Mouse (Mus musculus) adrenal gland, adult 18-20 months (tissue): Measurements from ENCODE around the gene Ahnak. TPM values are rescaled to one million over a fixed set of nuclear protein-coding genes. Genes with fewer than 3 reads are reported as not detected.
"Not testable (repeated sequence)": the region's sequence is repeated elsewhere in the genome, so short reads cannot be mapped to it uniquely, and the experiment has no call there.

Experiments used
- DNase-seq, 2 experiments: peaks; one replicate each; pipeline ENCODE4 v3.0.0; 2021 to 2022; ENCODE audit warnings: low spot score in 2 of 2
- total RNA-seq, 2 experiments: library from RNA; stranded (reverse); gene quantifications; 1 replicate in 1 of 2; 2 replicates in 1 of 2; pipeline ENCODE4 v1.2.3; 2021

The Ahnak gene
- total RNA-seq, 2 experiments from 2014 or later = 88.9 to 162 TPM

DNA sequence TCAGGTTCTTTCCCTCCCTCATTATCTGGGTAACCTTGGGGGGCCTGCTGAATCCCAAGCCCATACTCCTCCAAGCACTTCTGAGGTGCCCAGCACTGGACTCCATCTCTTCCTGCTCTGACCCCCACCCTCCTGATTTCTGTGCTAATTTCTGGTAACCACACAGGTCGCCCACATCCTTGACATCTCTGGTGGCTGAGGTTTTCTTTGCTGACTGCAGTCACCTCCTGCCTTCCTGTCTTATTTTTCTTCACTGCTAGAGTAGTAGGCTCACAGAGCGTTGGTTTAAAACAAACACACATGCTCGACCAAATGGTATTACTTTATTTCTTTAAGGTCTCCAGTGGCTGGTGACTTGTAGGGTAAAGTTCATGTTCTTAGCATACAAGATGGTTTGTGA is 49.1 kb downstream of the Ahnak start:
- no peak for DNase-seq

DNA sequence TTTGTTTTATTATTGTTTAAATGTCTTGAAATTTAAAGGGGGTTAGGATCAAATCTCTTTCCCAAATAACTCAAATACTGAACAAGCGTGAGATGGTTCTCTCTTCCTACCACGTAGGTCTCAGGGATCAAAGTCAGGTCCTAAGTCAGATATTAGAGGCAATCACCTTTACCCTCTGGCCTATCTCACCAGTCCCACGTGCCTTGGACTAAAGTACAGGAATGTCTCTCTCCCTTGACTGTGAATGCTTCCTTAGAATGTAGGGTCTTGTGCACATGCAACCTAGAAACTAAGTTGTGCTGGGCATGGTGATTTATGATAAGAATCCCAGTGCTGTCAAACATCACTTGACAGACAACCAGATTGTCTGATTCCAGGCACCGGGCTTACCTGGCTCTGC is 50.2 kb downstream of the Ahnak start:
- DNase-seq = no peak

DNA sequence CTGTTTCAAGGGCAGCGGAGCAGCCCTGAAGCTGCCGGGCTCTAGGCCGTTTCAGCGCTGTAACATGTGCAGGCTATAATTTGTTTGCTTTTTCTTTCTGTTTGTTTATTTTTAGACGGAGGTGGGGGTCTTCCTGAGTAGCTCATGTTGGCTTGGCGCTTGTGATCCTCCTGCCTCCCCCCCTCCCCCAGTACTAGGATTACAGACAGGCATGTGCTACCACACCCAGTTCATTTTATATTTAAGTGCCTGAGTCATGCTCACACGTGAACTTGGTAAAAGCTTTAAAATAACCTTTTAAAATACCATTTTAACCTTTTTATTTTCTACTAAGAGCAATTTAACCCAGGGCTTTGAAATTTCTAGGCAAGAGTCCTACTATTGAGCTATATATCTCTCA is 50.8 kb downstream of the Ahnak start:
- no peak for DNase-seq

DNA sequence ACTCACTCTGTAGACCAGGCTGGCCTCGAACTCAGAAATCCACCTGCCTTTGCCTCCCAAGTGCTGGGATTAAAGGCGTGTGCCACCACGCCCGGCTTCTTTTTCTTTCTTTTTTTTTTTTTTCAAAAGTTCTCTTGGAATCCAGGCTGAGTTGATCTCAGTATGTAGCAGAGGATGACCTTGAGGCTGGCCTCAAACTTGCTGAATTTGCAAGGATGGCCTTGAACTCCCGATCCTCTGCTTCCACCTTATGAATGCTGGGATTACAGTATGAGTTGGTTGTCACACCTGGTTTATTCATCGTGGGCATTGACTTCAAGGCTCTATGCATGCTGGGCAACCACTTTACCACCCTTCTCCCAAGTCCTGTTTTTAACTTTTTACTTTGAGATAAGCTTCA is 51.6 kb downstream of the Ahnak start:
- DNase-seq = no peak

DNA sequence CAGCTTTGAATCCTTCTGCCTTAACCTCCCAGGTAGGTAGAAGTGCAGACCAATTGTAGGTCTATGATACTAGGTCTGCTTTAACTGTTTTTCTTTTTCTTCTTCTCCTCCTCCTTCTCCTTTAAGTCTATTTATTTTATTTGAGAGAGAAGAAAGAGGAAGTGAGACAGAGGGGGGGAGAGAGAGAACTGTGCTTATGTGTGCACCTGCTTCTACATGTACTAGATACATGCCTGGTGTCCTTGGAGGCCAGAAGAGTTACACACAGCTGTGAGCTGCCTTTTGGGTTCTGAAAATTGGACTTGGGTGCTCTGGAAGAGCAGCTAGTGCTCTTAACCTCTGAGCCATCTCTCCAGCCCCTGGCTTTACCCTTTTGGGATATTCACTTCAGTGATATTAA is 52.0 kb downstream of the Ahnak start:
- DNase-seq = no peak

DNA sequence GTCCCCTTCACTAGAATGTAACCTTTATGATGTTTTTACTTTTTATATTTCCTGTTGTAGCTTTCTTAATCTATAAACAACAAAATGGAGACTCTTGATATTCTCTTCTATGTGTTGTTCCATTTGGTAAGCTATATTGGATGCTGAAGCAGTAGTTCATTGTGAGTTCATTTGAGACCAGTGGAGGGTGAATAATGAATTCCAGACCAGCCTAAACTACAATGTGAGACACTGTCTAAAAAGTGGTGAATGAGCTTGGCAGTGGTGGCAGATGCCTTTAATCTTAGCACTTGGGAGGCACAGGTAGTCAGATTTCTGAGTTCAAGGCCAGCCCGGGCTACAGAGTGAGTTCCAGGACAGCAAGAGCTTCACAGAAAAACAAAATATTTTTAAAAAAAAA is 54.0 kb downstream of the Ahnak start:
- DNase-seq = no peak

DNA sequence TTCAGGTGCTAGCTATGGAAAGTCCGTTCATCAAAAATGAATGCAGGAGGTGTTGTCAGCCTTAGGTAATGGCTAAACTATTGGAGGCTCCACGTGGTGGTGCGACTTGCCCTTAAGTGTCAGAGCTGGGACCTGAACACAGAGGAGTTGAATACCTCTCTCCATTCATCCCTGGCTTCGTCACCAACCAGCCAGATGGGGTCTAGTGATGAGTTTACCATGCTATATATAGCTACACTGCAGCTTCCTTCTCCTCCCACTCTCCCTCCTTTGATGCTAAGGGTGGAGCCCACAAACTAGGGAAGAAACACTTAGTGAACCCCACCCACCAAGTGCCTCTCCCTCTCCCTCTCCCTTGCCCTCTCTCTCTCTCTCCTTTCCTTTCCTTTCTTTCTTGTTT is 55.2 kb downstream of the Ahnak start:
- no peak for DNase-seq

DNA sequence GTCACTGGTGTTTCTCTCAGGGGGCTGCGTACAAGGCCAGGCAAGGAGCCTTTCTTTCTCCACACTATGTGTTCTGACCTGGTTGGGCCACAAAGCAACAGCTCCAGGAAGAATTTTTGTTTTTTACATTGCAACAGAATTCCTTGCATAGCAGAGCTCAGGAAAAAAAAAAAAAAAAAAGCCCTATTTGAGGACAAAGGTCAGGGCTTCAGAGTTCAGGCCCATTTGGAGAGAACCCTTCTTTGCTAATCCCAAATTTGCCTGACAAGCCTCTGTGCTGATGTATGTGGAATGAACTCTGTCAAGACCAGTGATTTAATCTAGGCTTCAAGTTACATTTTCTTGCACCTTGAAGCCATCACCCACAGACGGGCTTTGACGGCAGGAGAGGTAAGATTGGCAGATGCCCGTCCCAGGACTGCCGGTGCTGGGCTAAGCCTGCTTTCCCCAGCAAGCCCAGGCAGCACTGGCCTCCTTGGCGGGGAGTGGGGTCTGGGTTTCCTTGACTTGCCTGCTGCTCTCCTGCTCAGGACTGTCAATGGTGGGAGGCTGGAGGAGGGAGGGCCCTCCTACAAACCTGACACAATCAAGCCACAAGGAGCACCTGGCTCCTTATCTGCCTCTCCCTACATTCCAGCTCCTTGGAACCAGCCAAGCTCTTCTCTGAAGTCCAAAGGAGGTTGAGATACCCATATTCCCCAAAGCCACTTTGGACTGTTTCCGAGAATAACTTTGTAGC is 58.3 kb downstream of the Ahnak start:
- no peak for DNase-seq

DNA sequence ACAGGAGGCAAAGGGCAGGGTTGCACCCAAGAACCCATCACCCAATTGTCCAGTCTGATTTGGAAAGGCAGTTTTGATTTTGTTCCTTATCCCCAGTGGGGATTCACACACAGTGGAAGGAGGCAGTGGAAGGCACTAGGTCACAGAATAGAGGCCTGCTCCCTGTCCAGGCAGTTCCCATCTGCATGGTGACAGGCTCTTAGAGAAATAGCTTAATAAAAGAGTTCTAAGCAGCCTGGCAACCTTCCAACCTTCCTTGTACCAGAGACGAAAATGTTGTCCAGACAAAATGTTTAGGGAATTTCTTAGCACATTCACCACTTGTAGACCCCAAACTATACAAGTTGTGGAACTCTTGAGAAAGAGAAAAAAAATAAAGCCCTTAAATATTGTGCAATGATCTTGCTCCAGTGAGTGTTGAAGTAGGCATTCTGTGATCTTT is 58.9 kb downstream of the Ahnak start:
- DNase-seq = no peak

DNA sequence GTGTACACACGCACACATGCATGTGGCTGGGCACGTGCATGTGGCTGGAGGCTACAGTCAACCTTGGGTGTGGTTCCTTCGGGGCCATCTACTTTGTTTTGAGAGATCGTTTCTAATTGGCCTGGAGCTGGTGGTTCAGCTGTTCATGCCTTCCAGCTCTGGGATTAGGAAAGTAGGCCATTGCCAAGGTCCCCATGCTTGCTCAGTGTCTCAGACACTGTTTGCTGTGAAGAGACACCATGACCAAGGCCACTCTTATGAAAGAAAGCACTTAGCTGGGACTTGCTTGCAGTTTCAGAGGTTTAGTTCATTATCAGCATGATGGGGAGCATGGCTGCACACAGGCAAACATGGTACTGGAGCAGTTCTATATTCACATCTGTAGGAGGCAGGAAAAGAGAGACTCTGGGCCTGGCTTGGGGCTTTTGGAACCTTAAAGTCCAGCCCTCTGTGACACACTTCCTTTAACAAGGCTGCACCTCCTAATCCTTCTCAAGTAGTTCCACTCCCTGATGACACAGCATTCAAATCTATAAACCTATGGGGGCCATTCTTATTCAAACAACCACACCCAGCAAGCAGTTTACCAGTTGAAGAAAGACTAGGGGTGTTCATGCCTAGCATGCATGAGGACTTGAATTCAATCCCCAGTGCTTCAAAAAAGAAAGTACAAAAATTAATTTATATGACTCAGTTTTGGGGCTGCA is 60.0 kb downstream of the Ahnak start:
- no peak for DNase-seq

DNA sequence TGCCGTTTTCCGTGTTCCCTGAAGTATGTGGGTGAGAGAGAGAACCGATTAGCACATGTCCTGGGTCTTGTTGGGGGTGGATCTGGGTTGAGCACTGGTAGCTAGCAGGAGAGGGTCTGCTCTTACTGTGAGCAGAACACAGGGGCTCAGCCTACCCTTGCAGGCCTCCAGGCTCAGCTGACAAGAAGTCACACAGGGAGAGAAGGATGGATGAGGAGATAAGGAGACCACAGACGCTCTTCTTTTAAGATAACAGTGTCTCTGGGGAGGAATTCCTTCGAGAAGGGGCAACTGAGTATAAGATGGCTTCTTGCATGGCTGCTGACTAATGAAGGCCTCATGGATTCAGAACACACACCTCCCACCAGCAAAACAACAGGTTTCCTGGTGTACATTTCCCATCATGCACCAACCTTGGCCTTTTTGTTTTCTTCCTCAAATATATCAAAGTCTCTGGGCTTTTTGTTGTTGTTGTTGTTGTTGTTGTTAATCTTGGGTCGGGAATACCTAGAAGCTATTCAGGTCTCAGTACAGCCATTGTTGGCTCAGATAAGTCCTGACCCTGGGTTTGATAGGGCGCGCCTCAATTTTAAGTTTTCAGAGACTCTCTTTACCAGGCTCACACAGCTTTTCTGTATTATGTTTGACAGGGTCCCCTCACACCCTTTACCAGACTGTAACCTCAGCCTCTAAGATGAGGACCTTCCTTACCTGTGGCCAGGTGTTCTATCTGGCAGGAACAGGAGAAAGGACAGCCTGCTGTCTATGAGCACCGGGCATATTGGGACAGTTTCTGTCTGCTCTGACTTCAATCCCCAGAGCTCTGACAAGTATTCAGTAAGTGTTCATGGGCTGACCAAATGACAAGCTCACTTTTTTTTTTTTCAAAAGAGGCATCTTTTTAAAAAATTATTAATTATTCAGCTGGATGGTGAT is 61.5 kb downstream of the Ahnak start:
- DNase-seq = no peak

DNA sequence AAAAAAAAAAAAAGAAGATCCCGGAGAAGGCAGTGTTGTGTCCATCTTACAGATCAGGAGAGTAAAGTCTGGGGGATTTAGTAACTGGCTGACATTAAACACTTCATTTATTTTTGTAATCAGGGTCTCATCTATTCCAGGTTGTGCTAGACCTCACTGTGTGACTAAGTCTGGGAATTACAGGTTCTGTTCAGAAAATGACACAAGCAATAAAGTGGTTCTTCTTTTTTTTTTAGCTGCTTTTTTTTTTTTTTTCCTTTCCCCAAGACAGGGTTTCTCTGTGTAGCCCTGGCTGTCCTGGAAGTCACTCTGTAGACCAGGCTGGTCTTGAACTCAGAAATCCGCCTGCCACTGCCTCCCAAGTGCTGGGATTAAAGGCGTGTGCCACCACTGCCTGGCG is 62.9 kb downstream of the Ahnak start:
- DNase-seq = not testable (repeated sequence)

DNA sequence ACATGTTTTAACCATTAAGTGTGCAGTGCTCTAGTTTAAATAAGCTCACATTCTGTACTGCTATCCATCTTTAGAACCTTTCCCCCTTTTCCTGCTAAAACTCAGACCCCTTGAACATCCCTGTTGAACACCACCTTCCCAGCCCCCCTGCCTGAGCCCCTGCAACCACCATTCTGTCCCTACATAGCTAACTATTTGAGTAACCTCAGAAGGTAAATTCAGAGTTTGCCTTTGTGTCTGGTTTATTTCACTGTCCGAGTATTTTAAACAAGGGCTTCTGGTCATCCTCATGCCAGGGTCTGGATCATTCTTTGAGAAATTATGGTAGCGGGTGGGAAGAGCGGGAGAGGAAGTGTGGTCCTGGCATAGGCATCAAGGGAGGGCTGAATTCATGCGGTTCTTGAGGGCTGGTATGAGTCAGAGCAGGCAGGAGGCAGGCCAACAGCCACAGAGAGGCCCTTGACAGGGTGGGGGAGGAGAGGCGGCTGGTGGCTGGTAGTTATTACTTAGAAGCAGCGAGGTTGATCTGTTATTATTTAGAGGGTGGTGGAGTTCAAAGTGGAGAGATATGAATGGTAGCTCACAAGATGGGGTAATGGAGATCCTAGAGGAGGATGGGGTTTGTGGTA is 63.8 kb downstream of the Ahnak start:
- peak; percentile 44 to 50 for DNase-seq

DNA sequence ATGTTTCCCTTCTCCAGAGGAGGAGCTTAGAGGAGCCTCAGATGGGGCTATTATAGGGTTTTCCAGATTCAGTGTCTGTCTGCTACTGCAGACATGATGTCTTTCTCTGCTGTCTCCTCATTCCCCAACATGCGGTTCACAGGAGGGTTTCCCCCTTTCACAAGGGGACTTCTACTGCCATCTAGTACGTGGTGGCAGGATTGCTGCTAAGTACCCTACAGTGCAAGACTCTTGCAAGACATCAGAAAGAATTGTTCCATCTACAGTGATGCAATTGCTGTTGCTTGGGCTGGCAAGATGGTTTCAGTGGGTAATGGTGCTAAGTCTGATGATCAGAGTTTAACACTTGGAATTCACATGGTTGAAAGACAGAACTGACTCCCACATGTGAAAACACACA is 66.1 kb downstream of the Ahnak start:
- no peak for DNase-seq

DNA sequence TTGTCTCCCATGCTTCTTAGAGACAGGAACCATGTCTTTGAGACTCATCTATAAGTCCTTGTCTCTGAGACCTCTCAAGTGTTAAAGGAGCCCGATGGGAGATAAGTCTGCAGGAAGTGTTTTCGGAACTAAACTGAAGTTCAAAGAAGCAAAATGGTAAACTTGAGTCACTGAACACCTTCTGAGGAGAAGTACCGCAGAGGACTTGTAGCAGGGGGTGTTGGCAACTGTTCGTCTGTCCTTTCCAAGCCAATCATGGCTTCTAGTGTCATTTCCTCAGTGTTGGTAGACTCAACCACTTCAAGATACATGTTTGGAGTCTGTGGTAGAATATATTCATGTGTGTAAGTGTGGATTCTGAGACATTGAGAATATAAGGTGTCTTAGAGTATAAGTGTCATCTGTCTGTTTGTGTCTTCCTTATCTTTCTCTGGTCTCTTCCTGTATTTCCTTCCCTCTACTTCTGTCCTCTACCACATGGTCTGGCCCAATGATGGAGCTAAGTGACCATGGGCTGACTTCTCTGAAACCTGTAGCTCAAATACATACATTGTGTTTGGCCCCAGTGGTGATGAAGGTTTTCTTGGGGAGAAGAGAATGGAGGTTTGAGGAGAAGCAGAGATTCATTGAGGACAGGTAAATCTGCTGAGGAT is 66.7 kb downstream of the Ahnak start:
- no peak for DNase-seq

DNA sequence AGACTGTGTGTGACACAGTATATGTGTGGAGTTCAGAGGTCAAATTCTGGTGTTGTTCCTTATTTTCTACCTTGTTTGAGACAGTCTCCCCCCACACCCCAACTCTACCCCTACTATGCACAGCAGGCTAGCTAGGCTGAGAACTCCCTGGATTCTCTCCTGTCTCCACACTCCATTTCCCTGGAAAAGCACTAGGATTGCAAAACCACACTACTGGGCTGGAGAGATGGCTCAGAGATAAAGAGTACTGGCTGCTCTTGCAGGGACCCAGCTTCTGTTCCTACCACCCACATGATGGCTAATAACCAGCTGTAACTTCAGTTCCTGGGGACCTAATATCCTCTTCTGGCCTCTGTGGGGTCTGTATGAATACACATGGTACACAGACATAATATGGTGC is 68.6 kb downstream of the Ahnak start:
- no peak for DNase-seq

DNA sequence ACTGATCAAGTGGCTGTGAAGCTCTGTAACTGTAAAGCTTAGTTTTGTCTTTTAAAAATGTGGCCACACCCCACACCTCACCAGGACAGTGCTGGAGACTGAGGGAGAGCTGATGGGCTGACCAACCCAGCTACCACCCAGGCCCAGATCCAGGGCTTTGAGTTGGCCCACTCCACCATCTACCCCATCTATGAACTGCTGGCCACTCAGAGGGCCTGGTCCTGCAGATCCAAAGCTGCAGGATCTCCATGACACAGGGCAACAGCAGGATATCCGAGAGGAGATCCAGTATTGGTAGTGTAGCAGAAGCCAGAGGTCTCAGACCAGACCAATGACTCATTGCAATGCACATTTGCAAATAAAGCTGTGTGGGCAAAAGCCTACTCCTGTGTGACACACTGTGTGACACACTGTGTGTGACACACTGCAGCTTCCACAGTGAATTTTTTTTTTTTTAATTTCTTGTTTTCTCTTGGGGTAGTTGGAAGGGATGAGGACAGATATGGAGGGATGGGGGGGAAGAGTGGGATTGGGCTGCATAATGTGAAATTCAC is 69.3 kb downstream of the Ahnak start:
- DNase-seq = no peak

DNA sequence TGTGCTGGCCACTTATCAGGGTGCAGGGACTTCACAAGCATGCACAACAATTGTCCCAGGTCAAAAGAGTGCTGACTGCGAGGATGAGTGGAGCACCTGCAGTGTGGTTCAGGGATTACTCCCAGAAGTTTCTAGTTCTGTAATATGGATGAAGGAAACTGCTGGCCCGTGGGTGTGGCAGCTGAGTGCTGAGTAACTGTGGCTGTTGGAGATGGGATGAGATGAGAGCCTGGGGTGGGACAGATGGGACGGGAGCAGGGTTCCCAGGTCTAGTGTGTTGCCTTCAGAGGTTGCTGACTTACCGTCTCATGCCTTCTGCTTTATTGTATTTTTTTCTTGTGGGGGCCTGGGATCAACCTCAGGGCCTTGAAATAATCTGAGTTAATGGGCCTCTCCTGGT is 69.9 kb downstream of the Ahnak start:
- no peak for DNase-seq

DNA sequence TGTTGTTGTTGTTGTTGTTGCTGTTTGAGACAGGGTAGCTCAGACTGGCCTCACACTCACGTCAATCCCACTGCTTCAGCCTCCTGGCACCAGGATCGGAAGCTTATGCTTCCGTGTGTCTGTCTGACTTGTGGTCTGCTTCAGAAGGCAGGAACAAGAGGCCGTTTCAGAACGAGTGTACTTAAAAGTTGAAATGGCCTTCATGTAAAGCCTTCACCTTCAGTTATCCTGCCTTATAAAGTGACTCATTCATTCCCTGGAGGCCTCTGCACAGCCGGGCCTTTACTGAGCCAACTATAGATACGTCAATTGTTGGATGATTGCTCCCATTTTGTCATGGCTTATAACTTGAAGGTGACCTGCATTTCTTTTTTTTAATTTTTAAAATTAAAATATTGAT is 70.3 kb downstream of the Ahnak start:
- DNase-seq = no peak

DNA sequence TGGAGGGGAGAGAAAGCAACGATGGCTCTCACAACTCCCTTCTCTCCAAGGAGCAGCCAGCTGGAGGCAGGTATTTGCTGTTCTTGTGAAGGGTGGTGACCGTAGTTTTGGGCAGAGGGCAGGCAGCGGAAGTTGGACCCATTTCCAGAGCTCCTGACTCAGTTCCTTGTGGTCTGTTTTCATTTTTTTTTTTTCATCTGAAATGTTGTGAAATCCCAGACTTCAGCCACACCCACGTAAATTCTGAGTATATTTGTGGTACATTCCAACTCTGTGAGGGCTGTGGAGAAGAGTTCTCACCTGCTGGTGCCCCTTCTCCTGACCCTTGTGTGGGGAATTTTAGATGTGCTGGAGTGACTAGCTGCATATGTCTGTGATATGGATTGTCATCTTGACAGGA is 71.0 kb downstream of the Ahnak start:
- DNase-seq = no peak
